Mouse (Mus musculus): ENCODE measurements around the gene Usf3. TPM values are rescaled to one million over a fixed set of nuclear protein-coding genes. Genes with fewer than 3 reads are reported as not detected.

Gene Usf3
- total RNA-seq, 4 experiments from 2014 or later: 31.2 to 37.7 (median 33.9) TPM

DNA sequence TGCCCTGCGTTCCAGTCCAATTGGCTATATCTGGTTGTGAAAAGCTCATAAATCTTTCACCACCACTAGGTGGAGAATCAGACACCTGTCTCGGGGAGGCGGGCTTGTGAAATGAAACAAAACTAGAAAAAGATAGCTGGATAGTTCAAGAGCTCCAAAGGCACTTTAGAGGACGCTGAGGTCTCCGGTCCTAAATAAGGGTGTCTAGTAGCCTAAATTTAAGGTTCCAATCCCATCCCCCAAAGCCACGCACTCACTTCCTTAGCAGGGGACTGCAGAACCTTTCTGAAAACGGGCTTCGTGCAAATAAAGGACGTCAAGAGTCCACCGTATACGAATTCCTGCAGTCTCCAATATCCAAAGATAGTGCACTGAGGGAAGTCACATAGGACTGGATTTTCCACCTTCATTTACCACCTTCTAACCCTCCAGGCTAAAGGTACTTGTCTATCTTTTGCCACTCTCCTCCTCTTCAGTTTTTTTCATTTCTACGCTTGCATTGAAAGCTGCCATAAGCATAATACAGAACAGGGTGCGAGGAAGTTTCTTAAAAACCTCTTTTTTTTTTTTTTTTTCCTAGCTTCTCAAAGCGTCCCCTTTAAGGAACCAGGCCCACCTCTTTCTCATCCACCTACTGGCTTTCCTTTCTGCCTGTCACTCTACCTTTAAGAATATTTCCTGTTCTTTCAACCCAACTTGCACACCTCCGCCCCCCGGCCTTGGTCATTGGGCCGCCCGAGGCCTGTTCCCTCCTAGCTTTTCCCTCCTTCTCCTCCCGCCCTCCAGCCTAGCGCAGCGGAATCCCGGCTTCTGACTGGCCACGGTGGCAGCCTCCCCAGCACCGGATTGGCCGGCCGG is 520 bp upstream of the Usf3 start:
- DNase-seq (ENCODE audit: low spot score in 2 of 2): peak; percentile 87 to 99

DNA sequence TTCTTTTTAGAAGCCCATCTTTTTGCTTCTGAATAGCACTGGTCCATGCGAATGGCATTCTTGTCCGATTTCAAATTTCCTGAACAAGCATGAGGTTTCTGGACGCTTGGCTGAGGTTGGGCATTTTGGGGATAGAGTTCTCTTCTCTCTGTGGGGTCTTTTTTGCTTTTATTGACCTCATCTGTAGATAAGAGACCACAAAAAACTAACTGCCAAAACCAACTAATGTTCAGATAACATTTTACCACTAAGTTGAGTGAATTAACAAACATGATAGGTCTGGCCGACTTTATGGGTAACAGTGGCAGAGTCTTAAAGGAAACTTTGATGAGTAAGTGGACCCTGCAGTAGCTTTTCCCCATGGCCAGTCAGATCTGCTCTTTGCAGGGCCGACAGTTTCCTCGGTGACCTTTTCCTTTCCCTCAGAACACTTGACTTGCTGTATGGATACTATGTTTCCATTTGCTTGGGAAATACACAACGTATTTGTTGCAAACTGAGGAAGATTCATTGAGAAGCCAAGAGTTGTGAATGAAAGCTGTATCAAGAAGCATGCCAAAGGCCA is 1.0 kb downstream of the Usf3 start:
- DNase-seq (ENCODE audit: low spot score in 2 of 2): no peak

DNA sequence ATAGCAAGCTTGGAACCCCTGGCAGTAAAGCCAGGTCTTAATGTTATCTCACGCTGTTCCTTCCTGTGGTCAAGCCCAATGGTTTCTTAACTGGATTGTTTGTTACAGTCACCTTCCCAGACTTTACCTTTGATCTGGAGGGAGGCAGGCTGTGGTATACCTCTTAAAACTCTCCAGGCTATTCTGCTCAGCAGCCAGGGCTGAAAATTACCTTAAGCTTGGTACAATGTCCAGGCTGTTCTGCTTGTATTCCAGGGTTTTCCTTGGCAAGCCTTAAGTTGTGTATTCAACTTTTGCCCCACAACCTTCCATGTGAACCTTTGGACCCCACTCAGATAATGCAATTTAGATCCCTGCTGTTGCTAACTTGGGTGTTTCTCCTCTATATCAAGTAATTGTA is 2.0 kb downstream of the Usf3 start:
- no peak for DNase-seq (ENCODE audit: low spot score in 2 of 2)

DNA sequence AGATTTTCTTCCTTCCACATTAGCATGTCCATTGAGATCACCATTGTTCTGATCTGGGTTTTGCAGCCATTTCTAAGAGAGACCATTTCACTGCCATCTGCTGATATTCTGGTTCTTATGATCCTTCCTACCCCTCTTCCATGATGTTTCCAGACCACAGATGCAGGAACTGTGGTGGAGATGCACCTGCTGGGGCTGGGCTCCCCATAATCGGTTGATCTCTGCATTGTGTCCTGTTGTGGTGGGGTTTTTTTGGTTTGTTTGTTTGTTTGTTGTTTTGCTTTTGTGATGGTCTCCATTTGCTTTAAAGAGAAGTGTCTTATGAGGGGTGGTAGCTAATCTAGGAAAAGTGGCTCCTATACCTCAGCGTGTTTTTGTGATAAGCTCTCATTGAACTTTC is 3.5 kb downstream of the Usf3 start:
- DNase-seq (ENCODE audit: low spot score in 2 of 2): no peak

DNA sequence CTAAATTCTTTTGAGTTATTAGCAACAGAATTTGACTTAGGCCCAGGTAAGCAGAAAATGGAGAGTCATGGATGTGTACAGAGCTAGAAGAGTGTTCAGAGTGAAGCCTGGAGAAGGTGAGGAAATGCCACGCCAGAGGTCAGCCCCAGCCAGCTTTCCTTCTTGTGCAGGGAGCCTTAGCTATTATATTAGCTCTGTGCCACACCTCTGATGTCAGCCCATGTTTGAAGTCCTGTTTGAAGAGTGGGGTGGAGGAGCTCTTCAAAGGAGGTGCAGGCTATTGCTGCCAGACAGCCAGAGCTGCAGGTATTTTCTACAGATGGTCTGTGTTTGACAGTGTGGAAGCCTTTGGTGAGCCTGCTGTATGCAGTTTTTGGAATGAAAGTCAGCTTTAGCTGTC is 5.5 kb downstream of the Usf3 start:
- no peak for DNase-seq (ENCODE audit: low spot score in 2 of 2)

DNA sequence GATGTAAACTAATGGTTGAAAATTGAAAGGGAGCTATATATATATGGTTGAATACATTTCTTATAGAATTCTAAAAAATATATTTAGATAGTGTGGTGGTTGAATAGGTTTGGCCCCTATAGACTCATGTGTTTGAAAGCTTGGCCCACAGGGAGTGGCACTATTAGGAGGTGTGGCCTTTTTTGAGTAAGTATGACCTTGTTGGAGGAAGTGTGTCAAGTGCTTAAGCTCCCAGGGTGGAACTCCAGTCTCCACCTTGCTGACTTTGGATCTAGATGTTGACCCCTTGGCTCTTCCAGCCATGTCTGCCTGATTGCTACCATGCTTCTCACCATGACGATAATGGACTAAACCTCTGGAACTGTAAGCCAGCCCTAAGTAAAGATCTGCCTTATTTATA is 9.6 kb downstream of the Usf3 start:
- DNase-seq (ENCODE audit: low spot score in 2 of 2): no peak

DNA sequence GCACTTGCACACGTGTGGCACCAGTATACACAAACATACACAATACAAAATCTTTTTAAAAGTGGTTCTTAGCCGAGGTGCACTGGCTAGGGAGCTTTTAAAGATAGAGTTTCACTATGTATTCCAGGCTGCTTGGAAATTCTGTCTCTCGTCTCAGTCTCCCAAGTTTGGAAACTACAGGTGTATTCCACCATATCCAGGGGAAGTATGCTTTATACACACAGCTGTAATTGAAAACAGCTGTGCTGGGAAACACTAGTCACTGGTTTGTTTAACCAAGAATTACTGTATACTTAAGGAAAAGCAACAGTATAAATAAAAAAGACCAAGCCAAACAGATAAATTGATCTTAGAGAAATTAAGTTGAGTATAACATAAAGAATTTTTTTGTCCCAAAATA is 11.7 kb downstream of the Usf3 start:
- DNase-seq (ENCODE audit: low spot score in 2 of 2): no peak

DNA sequence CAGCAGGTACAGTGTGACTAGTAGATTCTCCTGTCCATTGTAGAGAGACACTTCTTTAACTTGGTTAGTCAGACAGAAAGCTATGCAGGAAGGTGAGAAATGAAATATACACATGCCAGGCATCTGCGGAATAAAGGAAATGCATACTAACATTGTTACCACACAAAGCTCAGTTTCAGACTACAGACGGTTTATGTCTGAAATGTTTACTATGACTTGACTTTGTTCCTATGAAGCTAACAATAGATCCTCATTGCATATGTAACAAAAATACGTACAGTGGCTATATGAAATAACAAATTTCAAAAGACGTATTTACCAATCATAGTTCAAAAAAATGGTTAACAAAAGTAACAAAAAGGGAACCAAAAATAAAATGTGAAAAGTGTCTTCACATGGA is 14.1 kb downstream of the Usf3 start:
- DNase-seq (ENCODE audit: low spot score in 2 of 2): no peak

DNA sequence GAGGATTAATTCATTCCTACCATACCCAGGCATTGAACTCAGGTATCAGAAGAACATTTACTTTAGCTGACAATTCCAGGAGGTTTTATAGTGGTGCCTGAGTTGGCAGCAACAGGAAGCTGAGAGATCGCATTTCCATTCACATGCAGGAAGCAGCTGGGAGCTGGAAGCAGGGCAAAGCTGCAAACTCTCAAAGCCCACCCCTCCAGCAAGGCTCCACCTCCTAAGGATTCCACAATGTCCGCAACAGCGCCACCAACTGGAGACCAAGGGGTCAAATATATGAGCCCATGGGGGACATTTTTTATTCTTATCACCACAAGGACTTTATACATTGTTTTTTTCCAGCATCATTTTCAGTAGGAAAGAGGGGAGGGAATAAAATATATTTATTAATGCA is 15.7 kb downstream of the Usf3 start:
- DNase-seq (ENCODE audit: low spot score in 2 of 2): no peak

DNA sequence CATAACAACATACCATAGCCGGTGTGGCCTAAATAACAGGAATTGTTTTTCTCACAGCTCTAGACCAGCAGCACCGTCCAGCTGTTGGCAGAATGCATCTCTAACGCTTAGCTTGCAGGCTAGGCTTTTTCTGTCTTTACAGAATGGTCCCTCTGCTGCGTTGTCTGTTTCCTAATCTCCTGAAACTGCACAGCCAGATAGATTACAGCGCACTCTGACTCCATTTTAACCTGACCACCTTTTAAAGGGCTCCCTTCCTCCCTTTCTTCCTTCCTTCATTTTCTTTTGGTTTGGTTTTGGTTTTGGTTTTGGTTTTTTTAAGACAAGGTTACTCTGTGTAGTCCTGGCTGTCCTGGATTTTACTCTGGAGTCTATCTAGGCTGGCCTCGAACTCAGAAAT is 17.0 kb downstream of the Usf3 start:
- no peak for DNase-seq (ENCODE audit: low spot score in 2 of 2)

DNA sequence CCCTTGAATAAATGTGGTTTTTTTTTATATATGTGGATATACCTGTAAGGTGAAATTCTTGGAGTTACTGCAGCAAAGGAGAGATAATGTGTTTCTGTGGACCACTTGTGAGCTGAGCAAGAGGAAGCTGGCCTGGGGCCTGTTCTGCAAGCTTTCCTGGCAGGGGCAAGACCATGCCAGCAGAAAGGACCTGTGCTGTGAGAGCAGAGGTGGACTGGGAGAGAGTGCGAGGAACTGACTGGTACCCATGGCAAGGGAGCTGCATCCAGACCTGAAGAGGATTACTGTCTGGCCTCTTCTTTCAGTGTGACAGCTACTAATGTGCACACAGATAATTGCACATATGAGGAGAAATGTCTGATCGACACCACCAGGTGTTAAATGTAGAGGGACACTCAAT is 17.9 kb downstream of the Usf3 start:
- DNase-seq (ENCODE audit: low spot score in 2 of 2): no peak

DNA sequence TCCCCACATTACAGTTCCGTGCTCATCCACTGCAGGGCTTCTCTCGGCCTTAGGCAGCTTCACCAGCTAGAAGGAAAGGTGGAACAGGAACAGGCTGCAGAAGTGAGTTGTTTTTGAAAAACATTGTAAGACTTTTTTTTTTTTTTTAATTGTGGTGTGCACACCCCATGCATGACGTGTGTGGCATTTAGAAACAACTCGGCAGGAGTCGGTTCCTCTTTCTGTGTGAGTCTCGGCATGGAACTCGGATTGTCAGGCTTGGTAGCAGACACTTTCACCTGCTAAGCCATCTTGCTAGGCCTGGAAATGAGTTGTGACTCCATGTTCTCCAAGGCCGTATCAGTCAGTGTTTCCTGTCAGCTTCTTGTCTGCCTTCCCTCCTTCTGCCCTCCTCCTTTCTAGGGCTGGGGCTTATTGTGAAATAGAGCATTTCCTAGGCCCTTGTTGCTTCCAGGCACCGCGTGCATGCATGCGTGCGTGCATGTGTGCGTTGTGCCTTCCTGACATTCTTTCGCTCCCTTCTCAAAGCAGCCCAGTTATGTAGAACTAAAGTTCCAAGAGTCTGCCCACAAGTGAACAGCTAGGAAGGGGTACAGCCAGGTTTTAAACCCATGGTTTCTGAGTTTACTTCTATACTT is 26.1 kb downstream of the Usf3 start:
- DNase-seq (ENCODE audit: low spot score in 2 of 2): no peak

DNA sequence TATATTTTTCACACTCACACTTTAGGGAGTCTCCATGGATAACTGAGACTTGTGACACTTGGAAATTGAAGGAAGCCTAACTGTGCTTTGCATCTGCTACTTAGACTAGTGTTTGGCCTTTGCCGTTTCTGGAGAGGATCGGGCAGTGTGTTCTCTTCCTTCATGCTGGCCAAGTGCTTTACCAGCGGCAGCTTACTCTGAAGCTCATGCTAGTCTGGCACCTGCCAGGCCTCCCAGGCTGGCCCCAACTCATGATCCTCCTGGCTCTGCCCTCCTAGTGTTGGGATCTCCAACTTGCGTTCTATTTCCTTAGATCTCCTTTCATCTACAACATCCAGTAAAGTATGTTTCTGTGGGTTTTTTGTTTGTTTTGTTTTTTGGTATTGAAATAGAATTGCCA is 27.1 kb downstream of the Usf3 start:
- no peak for DNase-seq (ENCODE audit: low spot score in 2 of 2)

DNA sequence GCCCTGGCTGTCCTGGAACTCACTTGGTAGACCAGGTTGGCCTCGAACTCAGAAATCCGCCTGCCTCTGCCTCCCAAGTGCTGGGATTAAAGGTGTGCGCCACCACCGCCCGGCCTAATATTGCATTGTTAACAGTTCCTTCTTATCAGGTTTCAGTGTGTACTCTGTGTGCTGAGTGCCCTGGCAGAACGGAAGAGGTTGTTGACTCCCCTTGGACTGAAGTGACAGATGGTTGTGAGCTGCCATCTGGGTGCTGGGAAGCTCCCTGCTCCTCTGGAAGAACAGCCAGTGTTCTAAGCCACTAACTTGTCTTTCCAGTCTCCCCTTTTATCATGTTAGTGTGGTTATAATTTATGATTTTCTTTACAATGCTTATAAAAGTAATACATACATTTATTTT is 31.3 kb downstream of the Usf3 start:
- DNase-seq (ENCODE audit: low spot score in 2 of 2): no peak

DNA sequence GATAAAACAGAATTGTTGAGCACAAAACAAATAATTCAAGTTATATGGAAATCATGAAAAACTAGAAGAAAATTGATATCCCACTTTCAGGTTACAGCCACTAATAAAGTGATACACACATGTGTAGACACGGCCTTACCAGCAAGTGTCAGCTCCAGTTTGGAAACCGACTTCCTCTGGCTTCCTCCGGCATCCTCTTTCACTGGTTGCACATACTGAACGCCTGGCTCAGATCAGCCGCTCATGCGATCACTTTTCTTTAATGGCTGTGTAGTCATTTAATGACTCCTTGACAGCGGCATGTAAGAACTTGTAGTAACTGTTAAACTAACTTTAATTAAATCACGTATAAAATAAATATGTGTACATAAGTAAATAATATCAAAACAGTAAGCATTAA is 32.9 kb downstream of the Usf3 start:
- DNase-seq (ENCODE audit: low spot score in 2 of 2): no peak

DNA sequence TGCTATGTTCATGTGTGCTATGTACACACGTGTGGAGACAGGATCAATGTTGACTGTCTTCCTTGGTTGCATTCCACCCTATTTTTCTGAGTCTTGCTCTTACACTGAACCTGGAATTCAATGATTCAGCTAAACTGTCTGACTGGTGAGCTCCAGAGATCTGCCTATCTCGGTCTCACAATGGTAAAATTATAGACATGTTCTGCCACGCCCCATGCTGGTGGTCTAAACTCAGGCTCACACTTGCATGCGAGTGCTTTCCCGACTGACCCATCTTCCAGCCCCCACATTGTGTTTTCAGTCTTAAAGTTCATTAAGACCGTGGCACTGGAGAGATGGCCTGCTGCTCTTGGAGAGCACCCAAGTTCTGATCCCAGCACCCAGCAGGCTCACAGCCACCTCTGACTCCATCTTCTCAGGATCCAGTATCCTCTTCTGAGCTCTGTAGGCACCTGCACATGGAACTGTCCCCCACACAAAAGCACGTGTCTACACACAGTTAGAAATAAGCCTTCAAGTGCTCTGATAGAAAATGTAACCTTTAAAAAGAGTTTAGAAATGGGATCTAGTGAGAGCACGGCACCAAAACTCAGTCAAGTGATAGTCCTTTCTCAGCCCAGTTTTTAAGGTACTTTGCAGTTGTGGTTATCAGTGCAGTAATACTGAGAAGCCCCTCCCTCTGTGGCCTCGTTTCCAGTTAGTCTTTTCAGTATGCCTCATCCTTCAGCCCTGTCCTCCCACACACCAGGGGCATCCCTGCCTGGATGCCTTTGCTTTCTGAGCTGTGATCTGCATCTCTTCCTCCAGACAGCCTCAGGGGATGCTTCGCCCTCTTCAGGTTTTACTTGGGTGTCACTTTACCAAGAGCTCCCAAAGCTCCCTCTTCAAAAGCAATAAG is 37.4 kb downstream of the Usf3 start:
- DNase-seq (ENCODE audit: low spot score in 2 of 2): no peak

DNA sequence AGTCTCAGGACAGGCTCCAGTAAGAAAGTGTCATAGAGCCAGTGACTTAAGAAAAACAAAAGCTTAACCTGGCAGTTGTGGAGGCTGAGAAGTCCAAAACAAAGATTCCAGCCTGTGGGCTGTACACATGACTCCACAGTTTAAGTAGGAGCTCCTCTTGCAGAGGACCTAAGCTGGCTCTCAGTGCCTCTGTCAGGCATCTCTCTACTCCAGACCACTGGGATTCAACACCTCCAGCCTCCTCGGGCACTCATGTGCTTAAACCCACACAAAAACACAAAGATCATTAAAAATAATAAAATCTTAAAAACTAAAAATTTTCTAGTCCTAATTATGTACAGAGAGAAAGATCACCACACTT is 38.0 kb downstream of the Usf3 start:
- DNase-seq (ENCODE audit: low spot score in 2 of 2): no peak

DNA sequence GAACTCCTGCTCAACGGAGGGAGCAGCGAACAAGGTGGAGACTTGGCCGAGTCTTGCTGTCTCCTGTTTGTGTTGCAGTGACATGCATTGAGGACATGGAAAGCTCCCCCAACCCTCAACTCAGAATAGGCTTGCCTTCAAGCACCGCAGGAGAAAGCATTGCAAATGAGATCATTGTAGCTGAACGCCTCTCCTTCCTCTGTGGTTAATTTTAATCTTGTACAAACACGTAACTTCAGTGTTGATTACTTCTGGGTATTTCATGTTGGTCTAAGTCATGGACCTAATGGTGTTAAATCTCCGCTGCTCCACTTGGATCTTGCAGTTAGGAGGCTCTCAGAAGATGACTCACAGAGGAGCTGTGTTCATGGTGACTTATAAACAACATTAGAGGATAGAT is 39.7 kb downstream of the Usf3 start:
- no peak for DNase-seq (ENCODE audit: low spot score in 2 of 2)

DNA sequence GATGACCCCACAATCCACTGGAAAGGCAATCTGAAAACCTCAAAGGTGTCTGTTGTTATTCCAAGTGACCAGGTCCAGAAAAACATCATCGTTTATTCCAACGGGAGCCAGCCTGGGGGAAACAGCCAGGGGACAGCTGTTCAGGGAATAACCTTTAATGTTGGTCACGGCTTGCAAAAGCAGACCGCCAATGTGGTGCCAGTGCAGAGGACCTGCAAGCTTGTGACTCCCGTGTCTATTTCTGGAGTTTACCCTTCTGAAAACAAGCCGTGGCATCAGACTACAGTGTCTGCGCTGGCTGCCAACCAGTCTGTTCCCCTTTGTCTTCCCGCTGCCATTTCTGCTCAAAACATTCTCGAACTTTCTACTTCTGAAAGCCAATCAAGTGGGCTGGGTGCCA is 42.5 kb downstream of the Usf3 start:
- DNase-seq (ENCODE audit: low spot score in 2 of 2): no peak

DNA sequence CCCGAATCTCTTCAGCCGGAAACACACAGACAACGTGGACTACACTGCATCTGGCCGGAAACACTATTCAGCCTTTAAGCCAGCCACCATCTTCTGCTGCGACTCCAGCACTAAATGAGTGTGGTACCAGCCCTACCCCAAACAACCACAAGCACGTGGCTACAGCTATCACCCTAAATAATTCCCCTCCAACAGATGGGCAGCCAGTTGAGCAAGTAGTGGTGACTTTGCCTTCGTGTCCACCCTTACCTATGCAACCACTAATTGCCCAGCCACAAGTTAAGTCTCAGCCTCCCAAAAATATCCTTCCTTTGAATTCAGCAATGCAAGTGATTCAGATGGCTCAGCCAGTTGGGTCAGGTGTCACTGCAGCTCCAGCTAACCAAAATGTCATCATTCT is 43.4 kb downstream of the Usf3 start:
- no peak for DNase-seq (ENCODE audit: low spot score in 2 of 2)

DNA sequence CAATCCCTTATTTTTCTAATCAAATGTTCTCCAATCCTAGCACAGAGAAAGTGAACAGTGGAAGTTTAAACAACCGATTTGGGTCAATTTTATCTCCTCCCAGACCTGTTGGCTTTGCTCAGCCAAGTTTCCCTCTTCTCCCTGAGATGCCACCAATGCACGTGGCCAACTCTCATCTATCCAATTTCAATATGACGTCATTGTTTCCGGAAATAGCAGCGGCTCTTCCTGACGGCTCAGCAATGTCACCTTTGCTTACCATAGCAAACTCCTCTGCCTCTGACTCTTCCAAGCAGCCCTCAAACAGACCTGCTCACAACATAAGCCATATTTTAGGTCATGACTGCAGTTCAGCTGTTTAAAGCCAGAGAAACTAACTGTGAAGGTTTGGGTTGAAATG is 48.4 kb downstream of the Usf3 start:
- no peak for DNase-seq (ENCODE audit: low spot score in 2 of 2)

DNA sequence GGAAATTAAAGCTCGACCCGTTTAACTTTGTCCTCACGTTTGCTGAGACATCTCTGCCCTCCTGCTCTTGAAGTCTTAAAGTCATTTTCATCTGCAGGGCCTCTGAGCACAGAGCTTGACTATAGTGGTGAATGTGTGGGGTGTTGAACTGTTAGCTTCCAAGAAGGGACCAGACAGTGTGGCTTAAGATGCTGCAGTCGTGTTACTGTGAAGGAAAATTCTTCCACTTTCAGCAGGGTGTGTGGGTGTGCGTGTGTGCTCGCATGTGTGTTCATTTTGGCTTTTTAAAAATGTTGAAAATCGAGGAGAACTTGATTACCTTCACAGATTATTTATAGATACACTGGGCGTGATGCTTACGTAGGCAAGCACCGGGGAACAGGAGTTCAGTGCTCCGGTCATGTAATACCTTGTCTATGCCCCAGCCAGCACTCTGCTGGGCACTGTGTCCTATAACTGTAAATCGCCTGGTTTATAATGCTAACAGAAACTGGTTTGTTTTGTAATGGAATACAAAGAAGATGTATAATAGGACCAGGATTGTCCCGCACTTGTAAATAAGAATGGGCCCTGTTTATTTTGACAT is 53.8 kb downstream of the Usf3 start:
- DNase-seq (ENCODE audit: low spot score in 2 of 2): no peak
